Mouse (Mus musculus): ENCODE measurements at regions not wholly inside any gene's neighbourhood (a gene's known extent, or its start where the extent isn't known, plus 50 kb on each side); places are given as distances from the start of the nearest gene placed in this dataset.

DNA sequence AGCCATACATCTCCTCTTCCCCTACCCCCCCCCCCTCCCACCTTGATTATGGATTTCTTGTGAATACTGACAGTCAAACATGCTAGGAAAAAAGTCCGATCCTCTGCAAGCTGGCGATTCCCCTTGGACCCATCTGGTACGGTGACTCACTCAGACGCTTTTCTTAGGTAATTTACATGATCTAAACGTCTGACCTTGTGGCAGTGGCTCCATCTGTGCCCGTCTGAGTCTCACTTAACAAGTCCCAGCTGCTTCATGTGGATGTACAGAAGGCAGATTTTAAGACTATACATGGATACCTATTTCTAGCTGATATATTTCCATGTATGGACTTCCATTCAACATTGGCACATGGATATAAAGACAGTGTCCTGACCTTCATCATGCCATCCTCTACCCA lies 481.0 kb downstream of the Lipi start:
- ChIA-PET POLR2A (no interaction called here), CTCF (no interaction called here)

GRCm38 (mm10) chr16:75093163-75093562 lies 492.7 kb downstream of the Lipi start:
- POLR2A ChIA-PET = no interaction called here
- CTCF ChIA-PET = no interaction called here

DNA sequence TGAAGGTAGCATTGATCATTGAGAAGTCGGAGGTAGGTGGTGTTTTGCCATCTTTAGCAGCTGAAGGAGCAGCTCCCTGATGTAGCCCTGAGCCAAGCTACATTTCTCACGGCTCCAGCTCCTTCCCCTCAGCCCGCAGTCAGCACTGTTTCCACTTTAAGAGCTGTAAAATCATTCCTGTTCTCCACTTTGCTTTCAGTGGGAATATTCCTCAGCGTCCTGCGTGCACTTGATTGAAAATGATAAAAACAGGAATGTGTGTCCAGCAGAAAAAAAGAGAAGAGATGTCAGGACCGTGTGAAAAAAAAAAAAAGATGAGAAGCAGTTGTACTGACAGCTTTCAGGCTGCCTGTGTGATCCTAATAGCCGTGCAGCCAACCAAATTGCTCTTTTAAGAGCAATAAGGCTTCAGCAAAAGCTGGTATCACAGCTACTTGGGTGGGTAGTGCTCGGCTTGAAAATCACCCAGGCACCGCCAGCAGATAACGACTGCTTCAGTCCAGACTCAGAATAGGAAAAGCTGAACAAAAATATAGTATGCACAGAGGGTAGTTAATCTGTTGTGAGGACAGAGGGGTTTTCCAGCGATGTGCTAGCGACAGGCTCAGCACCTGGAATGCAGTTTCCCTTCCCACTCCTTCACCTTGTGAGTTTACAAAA lies 493.3 kb downstream of the Lipi start:
- POLR2A ChIA-PET = no interaction called here
- CTCF ChIA-PET = no interaction called here

DNA sequence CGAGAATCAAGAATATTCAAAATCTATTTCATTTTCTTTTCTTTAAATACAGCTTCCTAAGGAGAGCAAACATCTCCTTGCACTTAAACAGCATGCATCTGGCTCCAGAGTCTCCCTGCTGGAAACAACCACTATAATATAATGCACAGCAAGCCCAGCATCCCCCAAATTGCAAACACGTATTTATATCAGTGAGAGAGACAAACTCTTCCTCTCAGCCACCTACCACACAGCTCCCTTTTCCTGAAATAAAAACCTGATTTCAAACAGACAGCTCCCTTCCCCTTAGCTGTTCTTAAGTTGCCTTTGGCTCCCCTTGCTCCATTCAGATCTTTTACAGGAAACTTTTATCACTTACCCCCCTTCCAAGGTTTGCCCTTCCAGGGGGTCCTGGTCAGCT lies 493.9 kb downstream of the Lipi start:
- POLR2A ChIA-PET = no interaction called here
- CTCF ChIA-PET = no interaction called here

GRCm38 (mm10) chr16:75089383-75090035 lies 496.4 kb downstream of the Lipi start:
- CTCF ChIA-PET = interaction anchor here in 1 of 4 experiments (0.6 kb wide), 1 partner anchor 22 kb away, joined by 3 read pairs; no protein-coding TSS in a partner anchor
- POLR2A ChIA-PET = interaction anchor here in 1 of 4 experiments (0.7 kb wide), 1 partner anchor 47 kb away, joined by 3 read pairs; no protein-coding TSS in a partner anchor

DNA sequence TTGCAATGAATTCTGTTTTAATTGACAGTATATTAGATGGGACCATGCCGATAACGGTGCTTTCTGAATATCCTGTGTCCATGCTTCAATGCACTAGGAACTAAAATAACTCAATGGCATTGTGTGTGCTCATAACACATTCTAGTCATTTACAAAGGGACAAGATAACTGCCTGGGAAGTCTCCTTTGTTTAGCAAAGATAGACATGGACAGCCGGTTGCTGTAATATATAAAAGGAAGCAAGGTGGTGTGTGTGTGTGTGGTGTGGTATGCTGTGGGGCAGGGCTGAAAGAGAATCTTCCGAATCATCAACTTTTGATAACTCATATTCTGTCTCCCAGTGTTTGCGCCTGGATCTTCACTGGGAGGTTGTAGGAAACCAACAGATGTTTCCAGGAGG lies 497.2 kb downstream of the Lipi start:
- CTCF ChIA-PET = no interaction called here
- POLR2A ChIA-PET = no interaction called here

DNA sequence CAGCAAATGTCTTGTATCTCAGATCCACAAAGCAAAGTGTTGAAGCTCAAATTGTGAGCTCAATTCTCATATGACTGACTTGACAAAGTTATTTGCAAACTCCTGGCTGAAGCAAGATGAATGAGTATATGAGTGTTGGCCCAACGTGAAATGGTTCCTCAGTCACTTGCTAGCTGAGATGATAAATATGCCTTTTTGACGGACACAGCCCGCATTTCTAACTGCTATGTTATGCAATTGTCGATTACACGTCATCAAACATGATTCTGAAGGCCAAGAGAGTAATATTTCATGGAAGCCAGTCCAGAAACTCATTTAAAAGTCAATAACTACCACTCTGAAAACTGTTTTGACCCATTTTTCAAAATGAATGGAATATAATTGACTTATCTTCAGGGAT lies 520.6 kb downstream of the Lipi start:
- ChIA-PET POLR2A (no interaction called here), CTCF (no interaction called here)

DNA sequence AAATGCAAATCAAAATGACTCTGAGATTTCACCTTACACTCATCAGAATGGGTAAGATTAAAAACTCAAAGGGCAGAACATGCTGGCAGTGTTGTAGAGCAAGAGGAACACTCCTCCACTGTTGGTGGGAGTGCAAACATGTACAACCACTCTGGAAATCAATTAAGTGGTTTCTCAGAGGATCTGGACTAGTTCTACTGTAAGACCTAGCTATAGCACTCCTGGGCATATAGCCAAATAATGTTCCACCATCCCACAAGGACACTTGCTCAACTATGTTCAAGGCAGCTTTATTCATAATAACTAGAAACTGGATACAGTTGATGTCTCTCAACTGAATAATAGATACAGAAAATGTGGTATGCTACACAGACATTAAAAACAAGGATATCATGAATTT lies 532.9 kb downstream of the Lipi start:
- POLR2A ChIA-PET = no interaction called here

GRCm38 (mm10) chr16:75045969-75046368 lies 539.9 kb downstream of the Lipi start:
- POLR2A ChIA-PET = no interaction called here
- CTCF ChIA-PET = interaction anchor here in 1 of 4 experiments (0.6 kb wide), 1 partner anchor 206 kb away, joined by 4 read pairs; no protein-coding TSS in a partner anchor

More for the DNA sequence above, 532.9 kb downstream of the Lipi start:
- CTCF ChIA-PET = no interaction called here

Measured in embryonic stem cell, embryonic (primary cell).